Mouse (Mus musculus): Measurements from ENCODE around the gene Rasl11b. TPM values are rescaled to one million over a fixed set of nuclear protein-coding genes. Genes with fewer than 3 reads are reported as not detected.

Rasl11b gene
- polyA plus RNA-seq, 1 experiment, result 3.8 TPM

GRCm38 (mm10) chr5:74201570-74202357, 6.7 kb downstream of the Rasl11b start:
- TF ChIP-seq POLR2A (IDR thresholded peaks at IDR 0.05; ENCODE audit: control insufficient read depth, low read depth, low read length) (no peak), CTCF (IDR thresholded peaks at IDR 0.05; ENCODE audit: control insufficient read depth, insufficient read depth, insufficient replicate concordance, low read depth, low read length) (no peak)
- Histone ChIP-seq H3K4me1 (ENCODE audit: control insufficient read depth, insufficient read depth, low read length) (peaks cover 3% of the 10 kb centered on the region), H3K27ac (ENCODE audit: control insufficient read depth, insufficient read depth, low read depth, low read length) (no peak overlapping the region), H3K4me3 (ENCODE audit: control insufficient read depth, low read depth, low read length) (no peak overlapping the region), H3K27me3 (ENCODE audit: control insufficient read depth, insufficient read depth, low read length) (no peaks in the 10 kb centered on the region), H3K36me3 (ENCODE audit: control insufficient read depth, insufficient read depth, low read length) (no peaks in the 10 kb centered on the region)

- Histone ChIP-seq H3K27ac (ENCODE audit: control insufficient read depth, insufficient read depth, low read depth, low read length) (no peak overlapping the region), H3K4me1 (ENCODE audit: control insufficient read depth, insufficient read depth, low read length) (peaks cover 3% of the 10 kb centered on the region), H3K4me3 (ENCODE audit: control insufficient read depth, low read depth, low read length) (no peak overlapping the region), H3K36me3 (ENCODE audit: control insufficient read depth, insufficient read depth, low read length) (no peaks in the 10 kb centered on the region), H3K27me3 (ENCODE audit: control insufficient read depth, insufficient read depth, low read length) (no peaks in the 10 kb centered on the region)
- TF ChIP-seq POLR2A (IDR thresholded peaks at IDR 0.05; ENCODE audit: control insufficient read depth, low read depth, low read length), result no peak
- TF ChIP-seq CTCF (IDR thresholded peaks at IDR 0.05; ENCODE audit: control insufficient read depth, insufficient read depth, insufficient replicate concordance, low read depth, low read length), result no peak
These were observed 7.4 kb downstream of the Rasl11b start for GRCm38 (mm10) chr5:74202515-74202914.

- TF ChIP-seq CTCF (IDR thresholded peaks at IDR 0.05; ENCODE audit: control insufficient read depth, insufficient read depth, insufficient replicate concordance, low read depth, low read length), result no peak
- no peak for TF ChIP-seq POLR2A (IDR thresholded peaks at IDR 0.05; ENCODE audit: control insufficient read depth, low read depth, low read length)
- H3K4me1 ChIP-seq (ENCODE audit: control insufficient read depth, insufficient read depth, low read length), result peaks cover 3% of the 10 kb centered on the region
- H3K4me3 ChIP-seq (ENCODE audit: control insufficient read depth, low read depth, low read length), result no peak overlapping the region
- no peaks in the 10 kb centered on the region for H3K36me3 ChIP-seq (ENCODE audit: control insufficient read depth, insufficient read depth, low read length)
- no peak overlapping the region for H3K27ac ChIP-seq (ENCODE audit: control insufficient read depth, insufficient read depth, low read depth, low read length)
- H3K27me3 ChIP-seq (ENCODE audit: control insufficient read depth, insufficient read depth, low read length), result no peaks in the 10 kb centered on the region
These were observed 9.4 kb downstream of the Rasl11b start for GRCm38 (mm10) chr5:74204465-74204864.

GRCm38 (mm10) chr5:74205509-74205908, 10.4 kb downstream of the Rasl11b start:
- H3K27me3 ChIP-seq (ENCODE audit: control insufficient read depth, insufficient read depth, low read length), result no peaks in the 10 kb centered on the region
- TF ChIP-seq POLR2A (IDR thresholded peaks at IDR 0.05; ENCODE audit: control insufficient read depth, low read depth, low read length), result no peak
- TF ChIP-seq CTCF (IDR thresholded peaks at IDR 0.05; ENCODE audit: control insufficient read depth, insufficient read depth, insufficient replicate concordance, low read depth, low read length), result no peak
- peaks cover 3% of the 10 kb centered on the region for H3K4me1 ChIP-seq (ENCODE audit: control insufficient read depth, insufficient read depth, low read length)
- no peak overlapping the region for H3K27ac ChIP-seq (ENCODE audit: control insufficient read depth, insufficient read depth, low read depth, low read length)
- H3K4me3 ChIP-seq (ENCODE audit: control insufficient read depth, low read depth, low read length), result no peak overlapping the region
- no peaks in the 10 kb centered on the region for H3K36me3 ChIP-seq (ENCODE audit: control insufficient read depth, insufficient read depth, low read length)

- Histone ChIP-seq H3K4me3 (ENCODE audit: control insufficient read depth, low read depth, low read length) (no peak overlapping the region), H3K27me3 (ENCODE audit: control insufficient read depth, insufficient read depth, low read length) (no peaks in the 10 kb centered on the region), H3K4me1 (ENCODE audit: control insufficient read depth, insufficient read depth, low read length) (peaks cover 3% of the 10 kb centered on the region), H3K27ac (ENCODE audit: control insufficient read depth, insufficient read depth, low read depth, low read length) (no peak overlapping the region), H3K36me3 (ENCODE audit: control insufficient read depth, insufficient read depth, low read length) (no peaks in the 10 kb centered on the region)
- TF ChIP-seq POLR2A (IDR thresholded peaks at IDR 0.05; ENCODE audit: control insufficient read depth, low read depth, low read length), result no peak
- no peak for TF ChIP-seq CTCF (IDR thresholded peaks at IDR 0.05; ENCODE audit: control insufficient read depth, insufficient read depth, insufficient replicate concordance, low read depth, low read length)
These were observed 11.0 kb downstream of the Rasl11b start for GRCm38 (mm10) chr5:74206038-74206437.

- Histone ChIP-seq H3K27ac (ENCODE audit: control insufficient read depth, insufficient read depth, low read depth, low read length) (no peak overlapping the region), H3K4me3 (ENCODE audit: control insufficient read depth, low read depth, low read length) (no peak overlapping the region), H3K4me1 (ENCODE audit: control insufficient read depth, insufficient read depth, low read length) (peaks cover 3% of the 10 kb centered on the region), H3K27me3 (ENCODE audit: control insufficient read depth, insufficient read depth, low read length) (no peaks in the 10 kb centered on the region), H3K36me3 (ENCODE audit: control insufficient read depth, insufficient read depth, low read length) (no peaks in the 10 kb centered on the region)
- no peak for TF ChIP-seq CTCF (IDR thresholded peaks at IDR 0.05; ENCODE audit: control insufficient read depth, insufficient read depth, insufficient replicate concordance, low read depth, low read length)
- TF ChIP-seq POLR2A (IDR thresholded peaks at IDR 0.05; ENCODE audit: control insufficient read depth, low read depth, low read length), result no peak
These were observed 11.6 kb downstream of the Rasl11b start for GRCm38 (mm10) chr5:74206649-74207048.

GRCm38 (mm10) chr5:74207209-74207608, 12.1 kb downstream of the Rasl11b start:
- no peaks in the 10 kb centered on the region for H3K27me3 ChIP-seq (ENCODE audit: control insufficient read depth, insufficient read depth, low read length)
- peaks cover 3% of the 10 kb centered on the region for H3K4me1 ChIP-seq (ENCODE audit: control insufficient read depth, insufficient read depth, low read length)
- H3K4me3 ChIP-seq (ENCODE audit: control insufficient read depth, low read depth, low read length), result no peak overlapping the region
- no peak overlapping the region for H3K27ac ChIP-seq (ENCODE audit: control insufficient read depth, insufficient read depth, low read depth, low read length)
- TF ChIP-seq POLR2A (IDR thresholded peaks at IDR 0.05; ENCODE audit: control insufficient read depth, low read depth, low read length), result no peak
- no peak for TF ChIP-seq CTCF (IDR thresholded peaks at IDR 0.05; ENCODE audit: control insufficient read depth, insufficient read depth, insufficient replicate concordance, low read depth, low read length)
- H3K36me3 ChIP-seq (ENCODE audit: control insufficient read depth, insufficient read depth, low read length), result no peaks in the 10 kb centered on the region
